ENCODE assay signal across 8 mouse cellular contexts in genomic region chr4:128883379-128883781, GRCm38 (mm10). TPM values are rescaled to one million over a fixed set of nuclear protein-coding genes. Genes with fewer than 3 reads are reported as not detected.
DNase-seq lines count a peak whose midpoint lies in the region; ATAC-seq lines count a peak whose summit lies in the region.

Gene Trim62, plus strand, starts transcription at chr4:128883580.

- intact Hi-C loops in gastrocnemius, postnatal 14 days (cut with DNase I; ENCODE audit: low total_unique reads), result no loop called here
- intact Hi-C loops in left cerebral cortex, postnatal 4 days (cut with DNase I), result no loop called here

- peak; percentile 79 for ATAC-seq in common myeloid progenitor, adult 5-6 weeks (replicated peaks; ENCODE audit: low read depth, poor library complexity, severe bottlenecking)
- peak; percentile 69 for ATAC-seq in inflammation-experienced regulatory T-cells, adult 6 months
- no peak for ATAC-seq in erythroid progenitor cell, adult 5-6 weeks (replicated peaks; ENCODE audit: low FRiP score, poor library complexity, severe bottlenecking)

- H3K4me3 ChIP-seq in midbrain, embryonic 10.5 days, result peak within 1 kb of the TSS; percentile 88

- H3K27me3 ChIP-seq in midbrain, embryonic 10.5 days (ENCODE audit: low read depth, poor library complexity, severe bottlenecking), result peaks cover 49% of the 10 kb centered on the region

- peaks cover 60% of the 10 kb centered on the region for H3K4me1 ChIP-seq in midbrain, embryonic 10.5 days

- H3K36me3 ChIP-seq in midbrain, embryonic 10.5 days, result peaks cover 4% of the 10 kb centered on the region; the same call in 1 of the 2 replicates

- WGBS in midbrain, embryonic 10.5 days, result under 1% methylated on average over 29 of the region's 37 CpGs

- H3K27ac ChIP-seq in midbrain, embryonic 10.5 days (replicated peaks), result peak within 1 kb of the TSS; percentile 83

- peak; percentile 22 for DNase-seq in adipocyte (ENCODE audit: low spot score)
- DNase-seq in gastrocnemius, postnatal 14 days, result peak; percentile 82
- DNase-seq in left cerebral cortex, postnatal 4 days, result peak; percentile 85
- peak; percentile 75 for DNase-seq in midbrain, embryonic 10.5 days (ENCODE audit: low spot score)
- peak; percentile 17 for DNase-seq in skeletal muscle tissue, adult 2 months (ENCODE audit: low read depth, low spot score)

- H3K9me3 ChIP-seq in midbrain, embryonic 10.5 days (replicated peaks), result peaks cover 6% of the 10 kb centered on the region

RNA-seq across cellular contexts. Expression of gene Trim62, which starts in this region (rescaled TPM):
- 0.37 and 0.39 TPM in 2 replicates for total RNA-seq in common myeloid progenitor, adult 5-6 weeks (2017)
- 1 to 10 TPM; 1.1 to 1.4 TPM for total RNA-seq in gastrocnemius, postnatal 14 days (2021)
- polyA plus RNA-seq in inflammation-experienced regulatory T-cells, adult 6 months (2017; shearing (Covaris generic)), result 1 to 10 TPM in 2 of 3 experiments, under 1 TPM in 1; 0.98 to 1.8 (median 1.5) TPM
- total RNA-seq in left cerebral cortex, postnatal 4 days (2021), result 10 to 100 TPM; 37.5 to 38.4 TPM
- polyA plus RNA-seq in midbrain, embryonic 10.5 days (2016; fragmentation: Nextera tagmentation; extraction: Ambion mirVana), result 7.6 and 10.0 TPM in 2 replicates
- total RNA-seq in erythroid progenitor cell, adult 5-6 weeks (2015; ENCODE audit: low replicate concordance), result 0.36 TPM in 1 of 2 replicates, not detected in the other
- total RNA-seq in erythroid progenitor cell, adult 5-6 weeks (2017; ENCODE audit: low replicate concordance), result 0.90 TPM in 1 of 2 replicates, not detected in the other

Comparison
In these comparisons a context has a peak if more than half of its experiments do, and no peak if none do; other contexts are left out.
1. RNA of gene Trim62 (total RNA-seq): 37.5 to 38.4 TPM in left cerebral cortex, postnatal 4 days; 1.1 to 1.4 TPM in gastrocnemius, postnatal 14 days, 0.37 to 0.39 TPM in common myeloid progenitor, adult 5-6 weeks and 0.36 to 0.90 TPM in erythroid progenitor cell, adult 5-6 weeks; every median in the first group is over 10 times any median in the second.
2. Peak in ATAC-seq in common myeloid progenitor, adult 5-6 weeks; RNA of the gene not detected or under 1 TPM.
3. DNase-seq: peak in every context shown above with its lines; median percentile 85 in left cerebral cortex, postnatal 4 days; 82 in gastrocnemius, postnatal 14 days; 75 in midbrain, embryonic 10.5 days; 22 in adipocyte; 17 in skeletal muscle tissue, adult 2 months.